Mouse (Mus musculus) E14TG2a.4 (cell line): Measurements from ENCODE around the gene Gpr137.

Experiments
- CTCF ChIP-seq: conservative IDR thresholded peaks from 2 replicates; pipeline ENCODE4 v1.5.1; 2014; ENCODE audit warnings: low read length
- NANOG ChIP-seq: IDR thresholded peaks from 2 replicates; pipeline ENCODE4 v1.6.1; 2014; ENCODE audit warnings: borderline replicate concordance, low read length, mixed read lengths
- POU5F1 ChIP-seq: IDR thresholded peaks from 2 replicates; pipeline ENCODE4 v1.6.1; 2014; ENCODE audit warnings: low read length, borderline replicate concordance

GRCm38 (mm10) chr19:6892512-6892911, 49.8 kb downstream of the Gpr137 start:
- TF ChIP-seq CTCF (no peak), NANOG (no peak), POU5F1 (no peak)
